Mouse (Mus musculus): ENCODE results near the gene Inmt.

DNA sequence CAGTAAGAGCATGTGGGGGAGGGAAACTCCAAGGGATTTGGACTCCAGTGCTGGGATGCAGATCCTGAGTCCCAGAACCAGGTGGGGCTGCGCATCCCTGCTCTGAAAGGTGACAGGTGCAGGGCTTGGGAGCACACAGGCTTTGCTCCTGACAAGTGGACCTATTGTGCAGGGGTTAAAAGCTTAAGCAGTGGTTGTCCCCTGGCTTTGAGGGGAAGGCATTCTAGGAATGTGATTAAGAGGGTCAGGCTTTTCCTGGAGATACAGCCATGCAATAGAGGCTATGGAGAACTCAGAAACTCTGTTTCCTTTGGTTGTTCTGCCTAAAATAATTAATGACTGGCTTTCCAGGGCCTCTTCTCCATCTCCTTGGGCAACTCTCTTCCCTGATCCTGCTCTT lies 41.4 kb downstream of the Inmt start:
- TF ChIP-seq CTCF (conservative IDR thresholded peaks at IDR 0.05; ENCODE audit: low read length) (no peak), POU5F1 (IDR thresholded peaks at IDR 0.05; ENCODE audit: borderline replicate concordance, low read length) (no peak), NANOG (IDR thresholded peaks at IDR 0.05; ENCODE audit: borderline replicate concordance, low read length) (no peak)

Measured in E14TG2a.4 (cell line).